Mouse (Mus musculus): ENCODE data around the gene Gpalpp1. TPM values are rescaled to one million over a fixed set of nuclear protein-coding genes. Genes with fewer than 3 reads are reported as not detected.

Gpalpp1 gene
- total RNA-seq, 2 experiments from 2014 or later: 7.5 to 8.3 TPM

Other genes with a start within 250 kb of the Gpalpp1 start
- not detected in 2 replicates for gene Kctd4, start 155.8 kb downstream of the Gpalpp1 start, total RNA-seq (2015; ENCODE audit: low replicate concordance)
- 0.34 TPM in 1 of 2 replicates, not detected in the other for gene Kctd4, start 155.8 kb downstream of the Gpalpp1 start, total RNA-seq (2017; ENCODE audit: low replicate concordance)
- 11.3 and 14.8 TPM in 2 replicates for gene Gtf2f2, start 99.9 kb downstream of the Gpalpp1 start, total RNA-seq (2015; ENCODE audit: low replicate concordance)
- gene Gtf2f2, start 99.9 kb downstream of the Gpalpp1 start, total RNA-seq (2017; ENCODE audit: low replicate concordance): 1.9 and 7.8 TPM in 2 replicates
- gene Nufip1, start 131 bp upstream of the Gpalpp1 start, total RNA-seq (2015; ENCODE audit: low replicate concordance): 1.7 and 4.6 TPM in 2 replicates
- 2.8 and 3.6 TPM in 2 replicates for gene Nufip1, start 131 bp upstream of the Gpalpp1 start, total RNA-seq (2017; ENCODE audit: low replicate concordance)

Measured in erythroblast, adult 5-6 weeks (primary cell).